Mouse (Mus musculus) myocyte (in vitro differentiated cells): Measurements from ENCODE around the gene Wwtr1.
A peak's percentile ranks its signal among the peaks of the same experiment; 100 is the strongest.

Source experiments
- CEBPB ChIP-seq: IDR thresholded peaks from 2 replicates; pipeline ENCODE4 v1.6.1; 2011; ENCODE audit warnings: mild to moderate bottlenecking, moderate library complexity; ENCODE audit not compliant: poor library complexity, insufficient read depth, severe bottlenecking
- E2F4 ChIP-seq: IDR thresholded peaks from one replicate; pipeline ENCODE4 v1.6.1; 2011; ENCODE audit warnings: mild to moderate bottlenecking, control low read depth, moderate library complexity; ENCODE audit not compliant: insufficient read depth
- MAX ChIP-seq: IDR thresholded peaks from one replicate; pipeline ENCODE4 v1.6.1; 2011; ENCODE audit warnings: low read depth, mild to moderate bottlenecking, control low read depth
- MYOD1 ChIP-seq, 3 experiments: IDR thresholded peaks; one replicate each; pipeline ENCODE4 v1.6.1; 2011; ENCODE audit warnings: control low read depth in 2 of 3, low read depth in 2 of 3, mild to moderate bottlenecking in 2 of 3, moderate library complexity in 1 of 3; ENCODE audit not compliant: insufficient read length in 2 of 3, control insufficient read depth in 1 of 3
- MYOG ChIP-seq, 3 experiments: IDR thresholded peaks; one replicate each; pipeline ENCODE4 v1.6.1; 2011; ENCODE audit warnings: control low read depth in 2 of 3, low read depth in 2 of 3, mild to moderate bottlenecking in 2 of 3; ENCODE audit not compliant: insufficient read length in 2 of 3, control insufficient read depth in 1 of 3, insufficient read depth in 1 of 3
- POLR2A ChIP-seq: IDR thresholded peaks from one replicate; pipeline ENCODE4 v1.6.1; 2011; ENCODE audit warnings: low read depth, mild to moderate bottlenecking, control low read depth, moderate library complexity; ENCODE audit not compliant: insufficient read length
- POLR2AphosphoS2 ChIP-seq: IDR thresholded peaks from one replicate; pipeline ENCODE4 v1.6.1; 2011; ENCODE audit warnings: low read depth, control low read depth; ENCODE audit not compliant: insufficient read length
- REST ChIP-seq: IDR thresholded peaks from one replicate; pipeline ENCODE4 v1.6.1; 2011; ENCODE audit warnings: mild to moderate bottlenecking, control low read depth, moderate library complexity; ENCODE audit not compliant: insufficient read depth, insufficient read length
- TCF12 ChIP-seq: IDR thresholded peaks from one replicate; pipeline ENCODE4 v1.6.1; 2011; ENCODE audit warnings: mild to moderate bottlenecking, control low read depth; ENCODE audit not compliant: poor library complexity, insufficient read depth, severe bottlenecking
- TCF3 ChIP-seq: IDR thresholded peaks from one replicate; pipeline ENCODE4 v1.6.1; 2011; ENCODE audit warnings: low read depth, control low read depth; ENCODE audit not compliant: insufficient read length
- USF1 ChIP-seq: IDR thresholded peaks from one replicate; pipeline ENCODE4 v1.6.1; 2011; ENCODE audit warnings: low read depth, mild to moderate bottlenecking, control low read depth, moderate library complexity

GRCm38 (mm10) chr3:57555560-57555959, 20.1 kb downstream of the Wwtr1 start:
- TF ChIP-seq USF1 (peak; percentile 17), E2F4 (no peak), POLR2AphosphoS2 (no peak), POLR2A (no peak), MYOD1 (IDR thresholded peaks at IDR 0.05; ENCODE audit: control insufficient read depth in 1 of 3, insufficient read length in 2 of 3, low read depth in 2 of 3) (no peak), MAX (no peak), TCF12 (no peak), REST (no peak), CEBPB (no peak), TCF3 (no peak), MYOG (IDR thresholded peaks at IDR 0.05; ENCODE audit: control insufficient read depth in 1 of 3, insufficient read depth in 1 of 3, insufficient read length in 2 of 3, low read depth in 2 of 3) (no peak)
